Mouse (Mus musculus) forebrain, embryonic 13.5 days (tissue): ENCODE data around the gene Sult2b1. TPM values are rescaled to one million over a fixed set of nuclear protein-coding genes. Genes with fewer than 3 reads are reported as not detected.

ENCODE experiments used
- ATAC-seq: fragments of 200-750 bp; cut with Nextera tagmentation; 2 replicates; pipeline ENCODE4 v1.8.0; 2017
- H3K27ac ChIP-seq: fragments of 300-500 bp; sonication (generic); 2 replicates; pipeline ENCODE4 v1.5.1; 2015; ENCODE audit warnings: inconsistent platforms, mild to moderate bottlenecking, moderate library complexity
- H3K27me3 ChIP-seq: fragments of 300-500 bp; sonication (generic); 2 replicates; pipeline ENCODE4 v1.6.1; 2015; ENCODE audit warnings: mild to moderate bottlenecking, inconsistent platforms
- H3K36me3 ChIP-seq: fragments of 300-500 bp; sonication (generic); 2 replicates; pipeline ENCODE4 v1.6.1; 2015; ENCODE audit warnings: mild to moderate bottlenecking, inconsistent platforms; ENCODE audit not compliant: poor library complexity, severe bottlenecking
- H3K4me1 ChIP-seq: fragments of 300-500 bp; sonication (generic); 2 replicates; pipeline ENCODE4 v1.6.1; 2015; ENCODE audit warnings: inconsistent platforms
- H3K4me2 ChIP-seq: fragments of 300-500 bp; sonication (generic); 2 replicates; pipeline ENCODE4 v1.6.1; 2015; ENCODE audit warnings: inconsistent platforms, mild to moderate bottlenecking, moderate library complexity
- H3K4me3 ChIP-seq: fragments of 300-500 bp; sonication (generic); 2 replicates; pipeline ENCODE4 v1.5.1; 2015; ENCODE audit warnings: mild to moderate bottlenecking, inconsistent platforms
- H3K9ac ChIP-seq: fragments of 300-500 bp; sonication (generic); 2 replicates; pipeline ENCODE4 v1.6.1; 2015; ENCODE audit warnings: mild to moderate bottlenecking, inconsistent platforms
- H3K9me3 ChIP-seq: fragments of 300-500 bp; sonication (generic); replicated peaks from 2 replicates; pipeline ENCODE4 v1.6.1; 2016; ENCODE audit warnings: inconsistent platforms
- WGBS: fragments of 180-500 bp; shearing (Covaris S2); methylation state at CpG from one replicate; pipeline ENCODE4 v1.1.7; 2015; 5-methylcytosine and 5-hydroxymethylcytosine counted together
- polyA plus RNA-seq: library from polyadenylated mRNA; unstranded; fragments of >200 nt; fragmentation: Nextera tagmentation; extraction: Ambion mirVana; gene quantifications from 2 replicates; pipeline ENCODE4 v1.2.1, GENCODE M21; 2015

Gene Sult2b1
- polyA plus RNA-seq, 1 experiment from 2014 or later = 4.4 TPM

- no peak for ATAC-seq
- 0 out of 2 replicates have a peak overlapping the region, but pooled peaks have one; percentile 55 for H3K27ac ChIP-seq
- under 1% methylated on average over 7 of the region's 7 CpGs for WGBS
Measured at GRCm38 (mm10) chr7:45705873-45706281, 78.6 kb downstream of the Sult2b1 start.

DNA sequence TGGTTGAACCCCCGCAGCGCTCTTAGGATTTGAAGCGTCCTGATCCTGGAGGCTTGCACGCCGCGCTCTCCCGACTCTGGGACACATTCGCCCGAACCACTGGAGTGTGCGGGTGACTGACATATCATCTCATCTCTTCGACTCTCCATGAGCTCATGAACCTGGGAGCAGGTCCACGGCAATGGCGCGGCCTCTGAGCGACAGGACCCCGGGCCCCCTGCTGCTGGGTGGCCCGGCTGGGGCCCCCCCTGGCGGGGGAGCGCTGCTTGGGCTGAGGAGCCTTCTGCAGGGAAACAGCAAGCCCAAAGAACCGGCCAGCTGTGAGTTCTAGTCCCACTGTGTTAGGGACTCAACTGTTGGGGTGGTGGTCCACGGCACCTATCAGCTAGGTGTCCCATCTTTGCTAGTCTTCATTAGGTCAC lies 79.0 kb downstream of the Sult2b1 start:
- peaks cover 9% of the 10 kb centered on the region for H3K36me3 ChIP-seq
- under 1% methylated on average over 21 of the region's 21 CpGs for WGBS

More at GRCm38 (mm10) chr7:45705873-45706281, 78.6 kb downstream of the Sult2b1 start:
- Histone ChIP-seq H3K4me3 (peak overlapping the region; percentile 57), H3K36me3 (peaks cover 13% of the 10 kb centered on the region), H3K4me2 (peak overlapping the region; percentile 99), H3K9ac (peak overlapping the region; percentile 83), H3K9me3 (no peaks in the 10 kb centered on the region), H3K27me3 (no peaks in the 10 kb centered on the region), H3K4me1 (peaks cover 81% of the 10 kb centered on the region)

DNA sequence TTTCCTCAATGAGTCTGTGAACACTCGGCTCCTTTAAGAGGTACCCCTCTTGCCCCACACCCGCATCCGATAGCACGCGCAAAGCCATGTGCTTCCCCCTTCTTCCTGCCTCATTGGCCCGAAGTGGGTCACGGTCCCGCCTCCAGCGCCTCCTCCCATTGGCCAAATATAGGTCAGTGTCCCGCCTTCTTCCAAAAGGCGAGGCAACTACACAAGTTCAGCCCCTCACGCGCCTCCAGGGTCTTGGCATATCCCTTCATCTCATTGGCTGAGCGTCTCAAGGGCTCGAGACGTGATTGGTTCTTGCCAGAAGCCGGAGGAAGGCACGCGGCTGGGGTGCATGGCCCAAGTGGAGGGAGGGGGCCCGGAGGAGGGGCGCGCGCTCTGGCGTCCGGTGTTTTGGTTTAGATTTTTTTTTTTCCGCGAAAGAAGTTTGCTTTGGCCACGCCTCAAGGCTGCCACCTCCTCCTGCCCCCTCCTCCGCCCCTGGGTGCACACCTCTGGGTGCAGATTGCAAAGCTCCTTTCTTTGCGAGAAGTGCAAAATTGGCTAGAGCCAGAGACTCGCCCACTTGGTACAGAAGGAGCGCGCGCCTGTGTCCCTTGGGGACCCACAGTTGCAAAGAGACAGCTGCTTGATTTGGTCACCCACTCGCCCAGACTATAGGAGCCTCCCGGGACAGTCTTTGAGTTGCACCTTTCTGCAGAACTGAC lies 79.6 kb downstream of the Sult2b1 start, which contains the start of gene Dbp:
Gene Dbp, plus strand, starts transcription at position 359 of the 713 bp plus-strand sequence.
- no peaks in the 10 kb centered on the region for H3K9me3 ChIP-seq
- peaks cover 7% of the 10 kb centered on the region for H3K27me3 ChIP-seq
- peak; percentile 89 for ATAC-seq
- H3K4me1 ChIP-seq = peaks cover 81% of the 10 kb centered on the region
- H3K4me2 ChIP-seq = peak within 1 kb of the TSS; percentile 99
- H3K27ac ChIP-seq = peak within 1 kb of the TSS; percentile 90
- H3K9ac ChIP-seq = peak within 1 kb of the TSS; percentile 83
- H3K4me3 ChIP-seq = peak within 1 kb of the TSS; percentile 57
- peaks cover 3% of the 10 kb centered on the region for H3K36me3 ChIP-seq
- WGBS = under 1% methylated on average over 36 of the region's 36 CpGs

More for the DNA sequence above, 79.0 kb downstream of the Sult2b1 start:
- no peak for ATAC-seq
- Histone ChIP-seq H3K9ac (peak overlapping the region; percentile 83), H3K27me3 (peaks cover 2% of the 10 kb centered on the region; the same call in 1 of the 2 replicates), H3K4me1 (peaks cover 81% of the 10 kb centered on the region), H3K4me2 (peak overlapping the region; percentile 99), H3K27ac (peak overlapping the region; percentile 55), H3K4me3 (peak overlapping the region; percentile 57), H3K9me3 (no peaks in the 10 kb centered on the region)

- Histone ChIP-seq H3K4me3 (peak overlapping the region; percentile 57), H3K27me3 (peaks cover 15% of the 10 kb centered on the region), H3K36me3 (no peaks in the 10 kb centered on the region), H3K27ac (peak overlapping the region; percentile 90), H3K9me3 (no peaks in the 10 kb centered on the region), H3K9ac (peak overlapping the region; percentile 67), H3K4me2 (peak overlapping the region; percentile 99), H3K4me1 (peaks cover 80% of the 10 kb centered on the region)
- 0% methylated on average over 13 of the region's 13 CpGs for WGBS
- ATAC-seq = peak; percentile 28
Measured at GRCm38 (mm10) chr7:45704046-45704559, 80.4 kb downstream of the Sult2b1 start.

DNA sequence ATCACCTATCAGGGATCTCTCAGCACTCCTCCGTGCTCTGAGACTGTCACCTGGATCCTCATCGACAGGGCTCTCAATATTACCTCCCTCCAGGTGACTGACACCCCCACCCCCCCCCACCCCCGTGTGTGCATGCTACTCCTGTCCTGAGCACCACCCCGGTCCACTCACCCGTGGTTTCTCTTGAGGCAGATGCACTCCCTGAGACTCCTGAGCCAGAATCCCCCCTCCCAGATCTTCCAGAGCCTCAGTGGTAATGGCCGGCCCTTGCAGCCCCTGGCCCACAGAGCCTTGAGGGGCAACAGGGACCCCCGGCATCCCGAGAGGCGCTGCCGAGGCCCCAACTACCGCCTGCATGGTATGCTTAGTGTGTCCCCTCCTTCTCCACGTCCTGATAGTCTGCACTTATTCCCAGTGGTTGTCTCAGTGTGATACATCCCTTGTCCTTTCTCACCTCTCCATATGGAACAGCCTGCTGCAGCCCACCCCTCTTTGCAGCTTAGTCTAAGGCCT lies 80.9 kb downstream of the Sult2b1 start:
- peak overlapping the region; percentile 57 for H3K4me3 ChIP-seq
- no peak for ATAC-seq
- peak overlapping the region; percentile 99 for H3K4me2 ChIP-seq
- no peaks in the 10 kb centered on the region for H3K9me3 ChIP-seq
- H3K4me1 ChIP-seq = peaks cover 75% of the 10 kb centered on the region
- H3K27me3 ChIP-seq = peaks cover 20% of the 10 kb centered on the region
- H3K36me3 ChIP-seq = no peaks in the 10 kb centered on the region
- H3K27ac ChIP-seq = peak overlapping the region; percentile 90
- 35% methylated on average over 12 of the region's 12 CpGs for WGBS
- H3K9ac ChIP-seq = peak overlapping the region; percentile 67

- H3K27ac ChIP-seq = peak overlapping the region; percentile 90; the same call in 1 of the 2 replicates
- H3K4me3 ChIP-seq = no peak overlapping the region
- H3K36me3 ChIP-seq = no peaks in the 10 kb centered on the region
- H3K9me3 ChIP-seq = no peaks in the 10 kb centered on the region
- H3K27me3 ChIP-seq = peaks cover 25% of the 10 kb centered on the region
- peak overlapping the region; percentile 99 for H3K4me2 ChIP-seq
- peaks cover 69% of the 10 kb centered on the region for H3K4me1 ChIP-seq
- no peak for ATAC-seq
- 92% methylated on average over 17 of the region's 17 CpGs for WGBS
- H3K9ac ChIP-seq = no peak overlapping the region
Measured at GRCm38 (mm10) chr7:45702809-45703520, 81.5 kb downstream of the Sult2b1 start.

DNA sequence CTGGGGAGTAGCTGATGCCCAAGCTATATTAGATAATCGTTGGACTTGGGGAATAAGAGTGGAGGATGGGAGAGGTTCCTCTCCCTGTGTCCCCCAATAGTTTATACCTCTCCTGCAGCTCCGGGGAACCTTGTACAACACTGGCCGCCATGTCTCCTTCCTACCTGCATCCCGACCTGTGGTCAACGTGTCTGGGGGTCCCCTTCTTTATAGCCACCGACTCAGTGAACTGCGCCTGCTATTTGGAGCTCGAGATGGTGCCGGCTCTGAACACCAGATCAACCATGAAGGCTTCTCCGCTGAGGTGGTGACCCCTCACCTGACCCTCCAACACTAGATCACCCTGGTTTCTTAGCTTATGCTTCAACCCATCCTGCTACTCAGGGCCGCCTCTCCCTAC lies 82.2 kb downstream of the Sult2b1 start:
- Histone ChIP-seq H3K4me2 (no peak overlapping the region), H3K27ac (no peak overlapping the region), H3K4me1 (peaks cover 62% of the 10 kb centered on the region), H3K9me3 (no peaks in the 10 kb centered on the region), H3K9ac (no peak overlapping the region), H3K27me3 (peaks cover 27% of the 10 kb centered on the region), H3K4me3 (no peak overlapping the region), H3K36me3 (no peaks in the 10 kb centered on the region)
- no peak for ATAC-seq
- 93% methylated on average over 11 of the region's 11 CpGs for WGBS

DNA sequence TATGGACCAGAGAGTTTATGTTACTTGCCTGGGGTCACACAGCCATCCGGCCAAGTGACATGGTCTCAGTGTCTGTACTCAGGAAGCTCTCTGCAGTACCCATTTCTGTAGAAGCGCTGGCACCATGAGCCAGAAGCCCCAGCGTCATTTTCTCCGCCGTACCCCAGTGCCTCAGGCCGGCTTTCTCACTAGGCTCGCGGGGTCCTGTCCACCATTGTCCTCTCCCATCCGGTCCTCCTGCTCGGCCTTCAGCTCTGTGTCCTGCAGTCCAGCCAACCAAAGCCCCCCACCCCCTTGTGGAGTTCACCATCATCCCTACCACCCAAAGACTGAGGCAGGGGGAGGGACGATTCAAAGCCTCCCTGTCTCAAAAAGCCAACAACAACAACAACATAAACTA lies 82.9 kb downstream of the Sult2b1 start:
- WGBS = 85% methylated on average over 11 of the region's 11 CpGs
- H3K4me3 ChIP-seq = no peak overlapping the region
- peaks cover 27% of the 10 kb centered on the region for H3K27me3 ChIP-seq
- no peaks in the 10 kb centered on the region for H3K36me3 ChIP-seq
- H3K9ac ChIP-seq = peak overlapping the region; percentile 51; the same call in 1 of the 2 replicates
- peaks cover 55% of the 10 kb centered on the region for H3K4me1 ChIP-seq
- peak overlapping the region; percentile 83 for H3K4me2 ChIP-seq
- ATAC-seq = no peak
- no peak overlapping the region for H3K27ac ChIP-seq
- H3K9me3 ChIP-seq = no peaks in the 10 kb centered on the region

DNA sequence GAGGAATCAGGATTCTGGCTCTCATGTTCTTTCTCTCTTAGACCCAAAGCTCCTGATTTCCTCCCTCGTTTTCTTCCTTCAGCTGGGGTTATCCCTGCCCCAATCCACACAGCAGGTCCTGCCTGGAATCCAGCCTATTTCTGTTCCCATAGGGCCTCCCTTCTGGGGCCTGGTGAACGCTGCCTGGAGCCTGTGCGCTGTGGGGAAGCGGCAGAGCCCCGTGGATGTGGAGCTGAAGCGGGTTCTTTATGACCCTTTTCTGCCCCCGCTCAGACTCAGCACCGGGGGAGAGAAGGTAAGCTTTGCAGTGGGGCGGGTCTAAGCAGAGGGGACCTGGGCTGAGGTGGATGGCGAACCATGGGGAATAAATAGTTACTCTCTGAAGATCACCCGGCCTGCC lies 83.4 kb downstream of the Sult2b1 start:
- Histone ChIP-seq H3K27ac (peak overlapping the region; percentile 49; the same call in 1 of the 2 replicates), H3K9me3 (no peaks in the 10 kb centered on the region), H3K4me2 (peak overlapping the region; percentile 83), H3K36me3 (no peaks in the 10 kb centered on the region), H3K27me3 (peaks cover 27% of the 10 kb centered on the region), H3K4me3 (peak overlapping the region; percentile 47), H3K4me1 (peaks cover 50% of the 10 kb centered on the region), H3K9ac (peak overlapping the region; percentile 51)
- WGBS = 30% methylated on average over 11 of the region's 11 CpGs
- no peak for ATAC-seq

- Histone ChIP-seq H3K27me3 (peaks cover 27% of the 10 kb centered on the region), H3K27ac (peak overlapping the region; percentile 51), H3K4me2 (peak overlapping the region; percentile 83), H3K36me3 (no peaks in the 10 kb centered on the region), H3K4me1 (peaks cover 44% of the 10 kb centered on the region), H3K9me3 (no peaks in the 10 kb centered on the region), H3K4me3 (peak overlapping the region; percentile 47), H3K9ac (peak overlapping the region; percentile 71)
- peak; percentile 32 for ATAC-seq
- WGBS = under 1% methylated on average over 19 of the region's 20 CpGs
Measured at GRCm38 (mm10) chr7:45700301-45701015, 84.0 kb downstream of the Sult2b1 start.

DNA sequence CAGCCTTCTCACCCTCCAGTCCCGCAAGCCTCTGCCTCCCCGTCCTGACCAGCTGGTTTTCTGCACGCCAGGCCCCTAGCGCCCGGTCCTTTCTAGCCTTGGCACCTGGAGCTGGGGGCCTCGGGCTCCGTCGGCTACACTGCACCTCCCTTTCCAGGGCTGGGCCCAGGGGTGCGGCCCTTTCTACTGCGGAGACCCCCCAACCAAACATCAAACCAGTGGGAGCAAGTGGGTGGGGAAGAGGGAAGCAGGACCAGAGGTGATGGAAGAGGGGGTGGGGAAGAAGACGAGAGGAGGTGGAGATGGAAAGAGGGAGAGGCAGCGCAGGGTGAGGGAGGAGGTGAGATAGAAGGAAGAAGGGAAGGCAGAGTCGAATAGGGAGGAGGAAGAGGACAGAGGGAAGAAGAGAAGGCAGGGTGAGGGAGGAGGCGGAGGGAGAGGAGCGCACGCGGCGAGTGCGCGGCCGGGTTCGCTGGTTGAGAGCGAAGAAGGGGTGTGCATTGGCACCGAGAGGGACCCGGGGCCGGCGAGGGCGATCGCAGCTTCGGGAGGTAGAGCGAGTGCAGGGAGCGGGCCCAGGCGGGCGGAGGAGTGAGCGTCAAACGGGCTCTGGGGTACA lies 84.8 kb downstream of the Sult2b1 start, which contains the start of gene Car11:
Gene Car11, plus strand, starts transcription at position 321 of the 619 bp plus-strand sequence.
- Histone ChIP-seq H3K27ac (peak within 1 kb of the TSS; percentile 51), H3K4me1 (peaks cover 39% of the 10 kb centered on the region), H3K9me3 (no peaks in the 10 kb centered on the region), H3K4me3 (peak within 1 kb of the TSS; percentile 47), H3K27me3 (peaks cover 27% of the 10 kb centered on the region), H3K36me3 (no peaks in the 10 kb centered on the region), H3K9ac (peak within 1 kb of the TSS; percentile 71), H3K4me2 (peak within 1 kb of the TSS; percentile 83)
- WGBS = 1% methylated on average over 36 of the region's 36 CpGs
- ATAC-seq = no peak
